Mouse (Mus musculus) urinary bladder, postnatal 4 days (tissue): ENCODE measurements around the gene Qprt.

Source experiments
- DNase-seq, 2 experiments: peaks; one replicate each; pipeline ENCODE4 v3.0.0; 2021 to 2022; ENCODE audit warnings: low spot score in 2 of 2

Gene Qprt

DNA sequence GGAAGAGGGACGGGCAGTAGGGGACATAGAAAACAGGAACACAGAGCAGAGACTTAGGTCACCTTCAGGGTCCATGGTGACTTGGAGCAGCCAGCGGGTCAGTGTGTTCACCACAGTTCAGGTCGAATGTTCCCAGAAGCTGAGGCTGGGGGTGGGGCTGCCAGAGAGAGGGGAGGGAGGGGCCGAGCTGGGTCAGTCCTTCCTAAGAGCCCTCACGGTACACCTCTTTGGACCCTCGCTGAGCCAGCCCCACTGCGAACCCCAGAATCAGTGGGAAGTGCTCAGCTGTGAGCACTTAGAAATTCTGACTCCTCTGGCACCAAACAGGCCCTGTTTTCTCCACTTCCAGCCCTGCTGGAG, at the start of gene Qprt:
Qprt (minus strand) TSS at position 316 of the 360 bp plus-strand sequence.
- no peak for DNase-seq

GRCm38 (mm10) chr7:127166501-127166900, 44.5 kb upstream of the Qprt start:
- DNase-seq, result no peak

- DNase-seq, result no peak
Observed at GRCm38 (mm10) chr7:127165607-127166493, 43.8 kb upstream of the Qprt start.

GRCm38 (mm10) chr7:127164002-127164401, 42.0 kb upstream of the Qprt start:
- no peak for DNase-seq

GRCm38 (mm10) chr7:127162546-127162945, 40.5 kb upstream of the Qprt start:
- DNase-seq, result no peak

DNA sequence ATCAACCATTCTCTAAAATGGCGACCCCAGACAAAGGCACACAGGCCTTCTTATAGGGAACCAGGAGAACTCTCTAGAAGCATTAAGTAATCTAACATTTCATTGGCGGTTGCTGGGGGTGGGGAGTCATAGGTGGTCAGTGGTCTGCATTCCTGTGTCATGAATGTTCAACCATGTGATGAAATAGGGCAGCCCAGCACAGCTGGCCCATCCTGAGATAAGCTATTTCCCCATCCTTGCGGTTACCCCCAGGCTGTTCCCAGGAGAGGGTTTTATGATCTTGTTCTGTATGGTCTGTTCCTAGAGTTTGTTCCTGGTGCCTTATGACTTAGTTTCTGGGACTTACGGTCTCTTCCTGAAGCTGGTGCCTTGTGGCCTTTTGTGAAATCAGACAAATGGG, 35.5 kb upstream of the Qprt start:
- no peak for DNase-seq

DNA sequence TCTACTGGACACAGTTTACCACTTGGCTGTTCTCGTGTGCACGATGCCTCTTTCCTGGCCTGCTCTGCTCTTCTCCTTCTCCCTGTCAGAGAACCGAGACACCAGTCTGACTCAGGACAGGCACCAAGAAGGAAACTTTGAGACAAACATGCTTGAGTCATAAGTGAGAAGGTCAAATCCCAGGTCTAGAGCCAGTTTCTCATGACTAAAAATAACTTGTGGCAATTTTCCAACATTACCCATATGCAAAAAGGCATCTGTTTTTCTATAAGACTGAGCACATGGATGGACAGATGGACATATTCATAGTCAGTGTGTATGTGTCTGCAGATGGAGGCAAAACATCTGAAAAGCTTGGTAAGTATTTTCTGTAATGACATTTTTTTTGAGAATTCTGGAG, 31.5 kb upstream of the Qprt start:
- DNase-seq, result no peak

DNA sequence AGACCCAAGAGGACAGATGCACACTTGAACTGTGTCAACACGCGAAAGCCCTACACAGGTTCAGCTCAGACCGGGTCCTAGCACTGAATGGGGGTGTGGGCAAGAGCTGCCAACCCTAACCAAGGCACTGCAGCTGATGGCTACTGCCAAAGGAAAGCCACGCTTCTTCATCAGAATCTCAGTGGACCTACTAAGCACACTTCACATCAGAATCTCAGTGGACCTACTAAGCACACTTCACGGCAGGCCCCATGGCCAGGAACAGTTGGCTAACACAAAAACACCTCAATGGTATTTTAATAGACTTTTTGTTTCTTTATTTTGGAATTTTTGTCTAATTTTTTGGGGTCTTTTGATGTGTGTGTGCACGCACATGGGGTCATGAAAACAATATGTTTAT, 30.4 kb upstream of the Qprt start:
- DNase-seq, result no peak

DNA sequence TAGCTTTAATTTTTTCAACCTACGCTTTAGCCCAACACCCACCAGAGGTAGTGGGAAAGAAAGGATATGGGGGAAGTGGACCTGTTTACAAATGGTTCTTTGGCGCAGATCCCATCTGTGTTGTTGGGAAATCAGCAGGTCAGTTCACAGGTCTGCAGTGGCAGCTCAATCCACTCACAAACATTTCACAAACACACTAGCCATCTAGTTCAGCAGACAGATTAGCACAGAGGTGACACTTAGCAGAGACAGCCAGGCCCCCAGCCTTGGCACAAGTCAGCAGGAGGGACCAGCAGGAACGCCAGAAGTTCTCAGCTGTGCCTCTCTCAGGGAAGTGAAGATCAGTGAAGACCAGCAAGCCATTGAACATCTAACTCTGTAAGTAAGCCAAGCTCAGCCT, 25.9 kb upstream of the Qprt start:
- DNase-seq, result no peak

DNA sequence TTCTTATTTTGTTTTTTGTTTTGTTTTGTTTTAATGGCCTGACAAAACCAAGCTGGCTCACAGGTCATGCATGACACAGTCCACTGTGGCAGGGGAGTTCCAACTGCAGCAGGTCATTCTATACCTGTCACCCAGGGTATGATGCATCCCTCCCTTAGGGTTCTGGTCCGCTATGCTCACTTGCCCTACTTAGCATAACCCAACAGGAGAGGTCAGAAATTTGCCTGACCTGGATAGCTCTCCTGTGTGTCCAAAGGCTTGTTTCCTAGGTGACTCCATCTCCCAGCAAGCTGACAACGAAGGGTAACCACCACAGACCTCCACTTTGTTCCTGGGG, 24.2 kb upstream of the Qprt start:
- DNase-seq, result no peak

- DNase-seq, result no peak
Observed at GRCm38 (mm10) chr7:127145387-127146266, 23.6 kb upstream of the Qprt start.

- no peak for DNase-seq
Observed at GRCm38 (mm10) chr7:127144412-127144811, 22.4 kb upstream of the Qprt start.

GRCm38 (mm10) chr7:127142666-127143065, 20.6 kb upstream of the Qprt start:
- no peak for DNase-seq

GRCm38 (mm10) chr7:127142214-127142613, 20.2 kb upstream of the Qprt start:
- no peak for DNase-seq

- no peak for DNase-seq
Observed at GRCm38 (mm10) chr7:127140623-127141404, 18.8 kb upstream of the Qprt start.

DNA sequence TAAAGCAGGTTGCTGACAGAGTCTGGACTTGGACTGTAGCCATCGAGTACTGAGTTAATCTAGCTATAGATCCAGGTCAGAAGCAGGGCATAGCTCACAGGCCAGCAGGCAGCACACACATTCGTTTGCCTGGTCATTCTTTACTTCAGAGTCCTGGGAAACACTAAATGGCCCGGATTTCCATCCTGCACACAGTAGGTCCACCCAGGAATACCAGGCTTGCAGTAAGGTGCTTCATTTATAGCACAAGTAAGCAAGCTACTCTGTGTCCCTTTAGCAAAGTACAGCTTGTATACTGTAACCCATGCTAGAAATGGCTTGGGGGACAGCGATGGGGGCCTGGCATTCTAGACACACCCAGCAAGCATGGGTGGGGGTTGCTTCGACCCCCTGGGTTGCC, 17.5 kb upstream of the Qprt start:
- no peak for DNase-seq

- no peak for DNase-seq
Observed at GRCm38 (mm10) chr7:127139100-127139499, 17.1 kb upstream of the Qprt start.

DNA sequence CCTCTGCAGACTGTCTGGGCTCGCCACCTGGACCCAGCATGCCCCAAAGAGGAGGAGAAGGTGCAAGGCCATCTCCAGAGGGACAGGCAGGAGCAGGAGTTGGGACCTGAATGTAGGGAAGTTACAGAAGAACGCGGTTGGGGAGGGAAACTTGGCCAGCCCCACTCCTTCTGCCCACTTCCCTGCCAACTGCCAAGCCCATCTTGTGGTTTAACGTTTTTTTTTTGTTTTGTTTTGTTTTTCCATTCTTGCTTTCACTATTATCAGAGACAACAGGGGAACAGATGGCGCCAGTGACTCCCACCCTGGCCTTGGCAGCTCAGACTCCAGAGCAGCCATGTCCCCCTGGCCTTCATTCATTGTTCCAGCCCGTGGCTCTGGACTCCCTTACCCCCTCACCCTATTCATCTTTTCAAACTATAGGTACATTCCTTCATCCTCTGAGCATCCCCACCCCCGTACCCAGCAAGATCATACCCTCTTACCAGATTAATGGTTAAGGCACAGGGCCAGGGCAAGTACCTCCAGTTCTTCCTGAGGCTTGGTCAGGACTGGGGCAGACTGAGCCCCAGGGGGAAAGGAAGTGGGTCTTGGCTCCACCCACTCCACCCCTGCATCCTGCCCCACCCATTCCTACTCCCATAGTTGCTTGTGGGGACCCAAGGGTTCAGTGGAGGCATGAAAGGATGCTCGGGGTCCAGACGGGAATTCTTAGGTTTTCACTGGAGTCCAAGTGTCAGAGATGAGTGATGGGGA, 15.4 kb upstream of the Qprt start, which contains the start of gene Spn:
Spn (minus strand) TSS at position 562 of the 756 bp plus-strand sequence.
- no peak for DNase-seq

DNA sequence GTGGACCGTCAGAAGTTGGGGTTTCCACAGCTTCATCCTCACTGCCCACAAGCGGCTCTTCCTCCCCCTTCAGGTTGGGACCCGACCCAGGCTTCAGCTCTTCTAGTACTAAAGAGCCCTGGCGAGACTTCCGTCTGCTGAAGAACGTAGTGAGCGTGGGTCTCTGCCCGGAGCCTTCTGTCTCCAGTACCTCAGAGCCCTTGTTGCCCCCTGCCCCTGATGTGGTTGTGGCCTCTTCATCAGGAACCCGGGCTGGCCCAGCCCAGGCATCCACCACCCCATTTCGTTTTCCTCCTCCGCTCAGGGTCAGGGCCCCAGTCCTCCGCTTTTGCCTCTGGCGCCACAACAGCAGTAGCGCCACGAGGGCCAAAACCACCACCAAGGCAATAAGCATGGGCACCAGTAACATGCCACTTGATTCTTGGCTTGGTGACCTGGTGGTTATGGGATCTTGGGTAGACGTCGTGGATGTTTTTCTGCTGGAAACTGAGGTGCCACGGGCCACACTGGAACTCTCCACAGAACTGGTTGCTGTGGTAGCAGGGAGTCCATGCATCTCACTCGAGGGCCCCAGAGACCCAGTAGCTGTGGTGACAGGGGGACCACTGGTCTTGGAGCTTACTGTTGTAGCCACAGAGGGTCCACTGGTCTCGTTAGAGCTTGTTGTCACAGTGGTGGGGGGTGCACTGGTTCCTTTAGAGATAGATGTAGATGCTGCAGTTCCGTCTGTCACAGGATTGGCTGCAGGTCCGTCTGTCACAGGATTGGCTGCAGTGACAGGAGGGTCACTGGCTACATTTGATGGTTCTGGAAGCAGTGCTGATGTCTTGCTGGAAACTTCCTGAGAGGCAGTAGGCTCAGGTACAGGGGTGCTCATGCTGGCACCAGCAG, 14.4 kb upstream of the Qprt start:
- DNase-seq, result no peak

DNA sequence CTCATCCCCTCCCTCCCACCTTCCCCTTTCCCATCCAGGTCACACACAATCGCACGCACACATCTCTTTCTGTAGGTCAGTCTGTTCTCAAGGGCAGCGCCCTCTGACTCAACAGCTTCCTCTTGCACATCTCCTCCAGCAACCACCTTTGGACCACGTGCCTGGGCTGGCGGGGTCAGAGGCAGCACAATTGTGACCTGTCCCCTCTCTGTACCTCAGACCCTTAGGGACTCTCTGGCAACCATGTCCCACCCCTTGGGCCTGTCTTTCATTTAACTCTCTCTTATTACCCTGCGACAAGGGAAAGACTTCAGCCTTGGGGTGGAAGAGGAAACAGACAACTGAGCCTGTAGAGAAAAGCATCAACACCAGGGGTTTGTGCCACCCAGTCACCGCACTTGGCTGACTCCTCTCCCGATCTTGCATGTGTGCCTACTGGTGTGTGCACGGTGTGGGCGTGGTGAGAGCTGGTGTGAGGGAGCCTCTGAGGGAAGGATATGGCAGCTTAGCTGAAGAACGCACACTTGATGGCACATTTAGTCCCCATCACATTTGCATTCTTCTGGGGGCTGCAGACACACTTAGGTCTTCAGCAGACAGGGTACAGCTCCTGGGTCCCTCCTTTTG, 12.9 kb upstream of the Qprt start:
- no peak for DNase-seq
